In genomic region chr10:110931913-110932560, GRCm38 (mm10) we compare ENCODE assay signal across 8 mouse cellular contexts. TPM values are rescaled to one million over a fixed set of nuclear protein-coding genes. Genes with fewer than 3 reads are reported as not detected.
DNase-seq lines count a peak whose midpoint lies in the region; ATAC-seq lines count a peak whose summit lies in the region.

No protein-coding gene starts in this region.

- 60% methylated on average over 20 of the region's 20 CpGs for WGBS in heart, embryonic 13.5 days
- WGBS in hindbrain, embryonic 15.5 days, result 55% methylated on average over 20 of the region's 20 CpGs
- WGBS in lung, embryonic 15.5 days, result 58% methylated on average over 20 of the region's 20 CpGs
- 39% methylated on average over 20 of the region's 20 CpGs for WGBS in neural tube, embryonic 15.5 days

- intact Hi-C loops in heart, postnatal 25 days (cut with DNase I), result no loop called here

- peaks cover 65% of the 10 kb centered on the region for H3K4me1 ChIP-seq in heart, embryonic 13.5 days
- peaks cover 38% of the 10 kb centered on the region for H3K4me1 ChIP-seq in hindbrain, embryonic 15.5 days (replicated peaks)
- peaks cover 28% of the 10 kb centered on the region for H3K4me1 ChIP-seq in lung, embryonic 15.5 days
- H3K4me1 ChIP-seq in neural tube, embryonic 15.5 days, result peaks cover 46% of the 10 kb centered on the region

- H3K4me2 ChIP-seq in heart, embryonic 13.5 days, result peak overlapping the region; percentile 38
- H3K4me2 ChIP-seq in hindbrain, embryonic 15.5 days, result peak overlapping the region; percentile 52
- no peak overlapping the region; the same call in 1 of the 2 replicates for H3K4me2 ChIP-seq in lung, embryonic 15.5 days
- H3K4me2 ChIP-seq in neural tube, embryonic 15.5 days, result peak overlapping the region; percentile 52

- H3K9me3 ChIP-seq in heart, embryonic 13.5 days, result no peaks in the 10 kb centered on the region
- H3K9me3 ChIP-seq in hindbrain, embryonic 15.5 days, result no peaks in the 10 kb centered on the region
- H3K9me3 ChIP-seq in lung, embryonic 15.5 days, result no peaks in the 10 kb centered on the region
- H3K9me3 ChIP-seq in neural tube, embryonic 15.5 days (replicated peaks), result no peaks in the 10 kb centered on the region

- H3K36me3 ChIP-seq in heart, embryonic 13.5 days, result peaks cover 37% of the 10 kb centered on the region
- H3K36me3 ChIP-seq in hindbrain, embryonic 15.5 days, result no peaks in the 10 kb centered on the region
- H3K36me3 ChIP-seq in lung, embryonic 15.5 days, result no peaks in the 10 kb centered on the region
- H3K36me3 ChIP-seq in neural tube, embryonic 15.5 days, result no peaks in the 10 kb centered on the region

- no peak overlapping the region for H3K4me3 ChIP-seq in heart, embryonic 13.5 days
- peak overlapping the region; percentile 18; the same call in 1 of the 2 replicates for H3K4me3 ChIP-seq in hindbrain, embryonic 15.5 days
- H3K4me3 ChIP-seq in lung, embryonic 15.5 days, result no peak overlapping the region
- H3K4me3 ChIP-seq in neural tube, embryonic 15.5 days (replicated peaks), result peak overlapping the region; percentile 23

- DNase-seq in heart, postnatal 25 days (ENCODE audit: low spot score), result no peak
- DNase-seq in c-Kit-positive CD71-positive TER-119-negative erythroid progenitor cells, embryonic 14.5 days (ENCODE audit: low read depth), result peak; percentile 34
- DNase-seq in layer of hippocampus, postnatal 36 days, result no peak
- no peak for DNase-seq in left cerebral cortex, adult 9 months (ENCODE audit: low spot score in 2 of 2)

- peak overlapping the region; percentile 60 for H3K27ac ChIP-seq in heart, embryonic 13.5 days (replicated peaks)
- H3K27ac ChIP-seq in hindbrain, embryonic 15.5 days (replicated peaks), result peak overlapping the region; percentile 72
- peak overlapping the region; percentile 51 for H3K27ac ChIP-seq in lung, embryonic 15.5 days
- peak overlapping the region; percentile 81 for H3K27ac ChIP-seq in neural tube, embryonic 15.5 days (replicated peaks)

- H3K9ac ChIP-seq in heart, embryonic 13.5 days, result peak overlapping the region; percentile 38; the same call in 1 of the 2 replicates
- H3K9ac ChIP-seq in hindbrain, embryonic 15.5 days, result no peak overlapping the region; the same call in 1 of the 2 replicates
- no peak overlapping the region for H3K9ac ChIP-seq in lung, embryonic 15.5 days
- H3K9ac ChIP-seq in neural tube, embryonic 15.5 days (replicated peaks), result peak overlapping the region; percentile 14; the same call in 1 of the 2 replicates

- no peaks in the 10 kb centered on the region for H3K27me3 ChIP-seq in heart, embryonic 13.5 days (replicated peaks)
- H3K27me3 ChIP-seq in hindbrain, embryonic 15.5 days, result no peaks in the 10 kb centered on the region
- no peaks in the 10 kb centered on the region for H3K27me3 ChIP-seq in lung, embryonic 15.5 days
- no peaks in the 10 kb centered on the region for H3K27me3 ChIP-seq in neural tube, embryonic 15.5 days (replicated peaks)

- ATAC-seq in heart, embryonic 13.5 days (ENCODE audit: extremely low read depth, insufficient number of reproducible peaks, low FRiP score, low TSS enrichment), result no peak
- peak; percentile 83 for ATAC-seq in hindbrain, embryonic 15.5 days (ENCODE audit: low FRiP score, low read depth)
- ATAC-seq in lung, embryonic 15.5 days (ENCODE audit: borderline replicate concordance, extremely low read depth, low FRiP score, low TSS enrichment), result 0 out of 2 replicates have a peak, but pooled peaks have one; percentile 40
- ATAC-seq in neural tube, embryonic 15.5 days (ENCODE audit: low FRiP score), result peak; percentile 88

RNA-seq across cellular contexts. Expression of gene Csrp2, which starts 12.4 kb away (rescaled TPM):
- 377 and 414 TPM in 2 replicates for polyA plus RNA-seq in heart, embryonic 13.5 days (2015; fragmentation: Nextera tagmentation; extraction: Ambion mirVana)
- 10 to 100 TPM; 54.6 to 60.7 TPM for total RNA-seq in heart, postnatal 25 days (2021)
- polyA plus RNA-seq in hindbrain, embryonic 15.5 days (2015; fragmentation: Nextera tagmentation; extraction: Ambion mirVana), result 123 and 125 TPM in 2 replicates
- 185 and 193 TPM in 2 replicates for polyA plus RNA-seq in lung, embryonic 15.5 days (2015; fragmentation: Nextera tagmentation; extraction: Ambion mirVana)
- polyA plus RNA-seq in neural tube, embryonic 15.5 days (2015; fragmentation: Nextera tagmentation; extraction: Ambion mirVana), result 146 and 165 TPM in 2 replicates
- total RNA-seq in layer of hippocampus, postnatal 36 days (2021), result 10 to 100 TPM; 24.7 to 26.1 TPM

Comparison
In these comparisons a context has a peak if more than half of its experiments do, and no peak if none do; other contexts are left out.
1. H3K4me3 ChIP-seq: peak in hindbrain, embryonic 15.5 days (single experiment) and neural tube, embryonic 15.5 days (single experiment); none in heart, embryonic 13.5 days (single experiment) and lung, embryonic 15.5 days (single experiment).
2. H3K9ac ChIP-seq: peak in heart, embryonic 13.5 days (single experiment) and neural tube, embryonic 15.5 days (single experiment); none in hindbrain, embryonic 15.5 days (single experiment) and lung, embryonic 15.5 days (single experiment).
3. Peak in every context shown above with its lines, with median percentiles within 50 percentile points of each other: H3K27ac ChIP-seq.